Mouse (Mus musculus): ENCODE data around the gene Hist1h2ac.
A peak's percentile ranks its signal among the peaks of the same experiment; 100 is the strongest.
"Not testable (repeated sequence)": the region's sequence is repeated elsewhere in the genome, so short reads cannot be mapped to it uniquely, and the experiment has no call there.

Gene Hist1h2ac

GRCm38 (mm10) chr13:23700786-23701520 is 17.2 kb upstream of the Hist1h2ac start:
- DNase-seq (ENCODE audit: low spot score in 2 of 2): peak in 1 of 2 experiments; percentile 89

GRCm38 (mm10) chr13:23699767-23700166 is 16.0 kb upstream of the Hist1h2ac start:
- no peak for DNase-seq (ENCODE audit: low spot score in 2 of 2)

GRCm38 (mm10) chr13:23698996-23699395 is 15.2 kb upstream of the Hist1h2ac start:
- no peak for DNase-seq (ENCODE audit: low spot score in 2 of 2)

- DNase-seq (ENCODE audit: low spot score in 2 of 2): peak; percentile 97 to 100
Measured at GRCm38 (mm10) chr13:23698300-23698693, 14.5 kb upstream of the Hist1h2ac start, which contains the start of gene Hist1h4c. TSS of gene Hist1h4c (minus strand) at chr13:23698454.

- peak in 1 of 2 experiments; percentile 51 for DNase-seq (ENCODE audit: low spot score in 2 of 2)
Measured at GRCm38 (mm10) chr13:23697491-23698299, 13.9 kb upstream of the Hist1h2ac start.

GRCm38 (mm10) chr13:23696061-23696474 is 12.3 kb upstream of the Hist1h2ac start:
- DNase-seq (ENCODE audit: low spot score in 2 of 2): no peak

- DNase-seq (ENCODE audit: low spot score in 2 of 2): no peak
Measured at GRCm38 (mm10) chr13:23695514-23695913, 11.8 kb upstream of the Hist1h2ac start, which contains the start of gene Hist1h1t. TSS of gene Hist1h1t (plus strand) at chr13:23695814.

GRCm38 (mm10) chr13:23694956-23695355 is 11.2 kb upstream of the Hist1h2ac start:
- no peak for DNase-seq (ENCODE audit: low spot score in 2 of 2)

GRCm38 (mm10) chr13:23693856-23694440 is 10.2 kb upstream of the Hist1h2ac start:
- DNase-seq (ENCODE audit: low spot score in 2 of 2): no peak

- DNase-seq (ENCODE audit: low spot score in 2 of 2): no peak
Measured at GRCm38 (mm10) chr13:23689459-23689858, 5.7 kb upstream of the Hist1h2ac start.

- no peak for DNase-seq (ENCODE audit: low spot score in 2 of 2)
Measured at GRCm38 (mm10) chr13:23688956-23689355, 5.2 kb upstream of the Hist1h2ac start.

- no peak for DNase-seq (ENCODE audit: low spot score in 2 of 2)
Measured at GRCm38 (mm10) chr13:23687907-23688306, 4.2 kb upstream of the Hist1h2ac start.

- no peak for DNase-seq (ENCODE audit: low spot score in 2 of 2)
Measured at GRCm38 (mm10) chr13:23687181-23687580, 3.4 kb upstream of the Hist1h2ac start.

- no peak for DNase-seq (ENCODE audit: low spot score in 2 of 2)
Measured at GRCm38 (mm10) chr13:23685966-23686365, 2.2 kb upstream of the Hist1h2ac start.

GRCm38 (mm10) chr13:23685121-23685861 is 1.5 kb upstream of the Hist1h2ac start:
- no peak for DNase-seq (ENCODE audit: low spot score in 2 of 2)

GRCm38 (mm10) chr13:23684295-23684945 is 672 bp upstream of the Hist1h2ac start:
- peak in 1 of 2 experiments; percentile 40 for DNase-seq (ENCODE audit: low spot score in 2 of 2)

GRCm38 (mm10) chr13:23682947-23683754 is 597 bp downstream of the Hist1h2ac start:
- not testable (repeated sequence) for DNase-seq (ENCODE audit: low spot score in 2 of 2)

- DNase-seq (ENCODE audit: low spot score in 2 of 2): no peak
Measured at GRCm38 (mm10) chr13:23682623-23682946, 1.2 kb downstream of the Hist1h2ac start.

- DNase-seq (ENCODE audit: low spot score in 2 of 2): no peak
Measured at GRCm38 (mm10) chr13:23681990-23682582, 1.7 kb downstream of the Hist1h2ac start.

GRCm38 (mm10) chr13:23662536-23662935 is 21.2 kb downstream of the Hist1h2ac start:
- no peak for DNase-seq (ENCODE audit: low spot score in 2 of 2)

All from left cerebral cortex, adult 9 months (tissue).